Mouse (Mus musculus): ENCODE data around the gene Cep55.

Gene Cep55

DNA sequence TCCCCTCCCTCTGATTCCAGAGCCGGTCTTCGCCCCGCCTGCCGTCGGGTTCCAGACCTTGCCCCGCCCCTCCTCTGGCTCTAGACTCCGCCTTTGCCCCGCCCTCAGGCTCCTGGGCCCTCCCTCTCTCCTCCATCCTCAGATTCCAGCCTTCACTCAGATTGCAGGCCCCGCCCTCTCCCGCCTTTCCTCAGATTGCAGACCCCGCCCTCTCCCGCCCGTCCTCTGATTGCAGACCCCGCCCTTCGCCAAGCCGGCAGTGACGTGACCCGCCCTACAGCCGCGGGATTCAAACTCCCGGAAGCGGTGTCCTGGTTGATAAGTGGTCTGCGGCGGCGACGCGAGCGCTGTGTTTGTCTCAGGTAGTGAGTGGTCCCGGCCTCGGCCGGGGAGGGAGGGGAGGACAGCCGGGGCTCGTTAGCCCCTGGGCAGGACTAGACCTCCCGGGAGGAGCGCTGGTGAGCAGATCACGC is at the start of gene Cep55:
TSS of gene Cep55 (plus strand) at position 292 of the 473 bp plus-strand sequence.
- DNase-seq (ENCODE audit: low spot score in 2 of 2), result peak; percentile 89 to 90

- no peak for DNase-seq (ENCODE audit: low spot score in 2 of 2)
Measured at GRCm38 (mm10) chr19:38011379-38011778, 43.4 kb upstream of the Cep55 start.

- no peak for DNase-seq (ENCODE audit: low spot score in 2 of 2)
Measured at GRCm38 (mm10) chr19:38014443-38014842, 40.4 kb upstream of the Cep55 start.

- DNase-seq (ENCODE audit: low spot score in 2 of 2), result peak; percentile 57 to 66
Measured at GRCm38 (mm10) chr19:38015180-38015872, 39.5 kb upstream of the Cep55 start.

DNA sequence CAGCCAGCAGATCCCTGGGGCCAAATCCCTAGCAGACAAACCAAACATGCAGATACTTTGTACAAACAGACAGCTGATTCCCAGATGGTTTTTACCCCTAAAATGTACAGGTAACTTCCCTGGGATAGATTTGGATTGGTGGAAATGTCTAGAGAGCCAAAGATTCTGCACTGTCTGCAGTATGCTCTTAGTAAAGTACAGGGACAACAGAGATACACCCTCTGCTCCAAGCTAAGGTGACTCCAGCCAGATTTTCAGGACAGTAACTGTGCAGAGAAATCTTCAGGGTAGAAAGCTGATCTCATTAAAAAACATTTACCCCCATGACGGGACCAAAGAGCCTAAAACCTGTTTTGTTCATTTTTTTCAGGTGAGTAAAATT is 38.9 kb upstream of the Cep55 start:
- DNase-seq (ENCODE audit: low spot score in 2 of 2), result no peak

GRCm38 (mm10) chr19:38022710-38023109 is 32.1 kb upstream of the Cep55 start:
- DNase-seq (ENCODE audit: low spot score in 2 of 2), result no peak

- no peak for DNase-seq (ENCODE audit: low spot score in 2 of 2)
Measured at GRCm38 (mm10) chr19:38023603-38024002, 31.2 kb upstream of the Cep55 start.

- DNase-seq (ENCODE audit: low spot score in 2 of 2), result no peak
Measured at GRCm38 (mm10) chr19:38025254-38026041, 29.4 kb upstream of the Cep55 start.

- no peak for DNase-seq (ENCODE audit: low spot score in 2 of 2)
Measured at GRCm38 (mm10) chr19:38026211-38026624, 28.6 kb upstream of the Cep55 start.

- DNase-seq (ENCODE audit: low spot score in 2 of 2), result no peak
Measured at GRCm38 (mm10) chr19:38027389-38027788, 27.4 kb upstream of the Cep55 start.

DNA sequence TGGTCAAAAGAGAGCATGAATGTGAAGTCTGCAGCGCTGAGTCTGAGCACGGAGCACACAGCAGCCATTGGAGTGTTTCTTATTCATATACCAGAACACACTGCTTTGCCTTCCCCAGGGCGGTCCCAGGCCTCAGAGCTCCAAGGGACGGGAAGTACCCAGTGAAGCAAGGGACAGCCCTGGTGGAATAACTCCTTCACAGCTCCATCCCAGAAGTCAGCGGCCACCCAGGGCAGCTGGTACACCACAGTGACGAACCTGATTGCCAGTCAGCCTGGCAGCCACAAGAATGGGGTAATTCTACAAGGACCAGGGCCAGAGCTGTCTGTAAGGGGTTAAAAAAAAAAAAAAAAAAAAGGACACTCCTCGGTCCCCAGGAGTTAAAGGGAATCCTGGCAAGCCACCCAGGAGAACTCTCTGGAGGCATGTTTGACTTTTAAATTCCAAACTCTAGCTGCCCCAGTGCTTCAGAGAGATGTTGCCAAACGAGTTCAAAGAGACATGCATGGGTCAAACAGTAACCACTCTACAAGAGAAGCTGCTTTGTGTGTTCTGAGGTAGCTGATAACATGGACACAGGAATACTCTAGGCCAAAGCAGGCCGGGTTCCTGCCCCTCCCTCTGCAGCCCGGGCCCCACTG is 26.8 kb upstream of the Cep55 start:
- no peak for DNase-seq (ENCODE audit: low spot score in 2 of 2)

DNA sequence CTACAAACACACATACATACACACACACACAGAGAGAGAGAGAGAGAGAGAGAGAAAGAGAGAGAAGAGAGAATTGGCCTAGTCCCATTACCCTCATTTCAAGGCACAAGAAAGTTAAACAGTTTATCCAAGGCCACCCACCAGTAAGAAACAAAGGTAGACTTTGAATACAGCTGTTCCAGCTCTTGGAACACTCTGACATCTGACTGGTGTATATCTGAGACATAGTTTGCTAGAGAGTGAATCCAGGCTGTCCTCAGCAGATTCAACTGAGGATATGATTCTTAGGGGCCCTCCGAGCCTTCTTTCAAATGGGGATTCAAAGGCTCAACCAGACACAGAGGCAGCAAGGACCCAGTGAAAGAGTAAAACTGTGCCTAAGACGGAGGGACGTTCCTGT is 25.5 kb upstream of the Cep55 start:
- DNase-seq (ENCODE audit: low spot score in 2 of 2), result no peak

DNA sequence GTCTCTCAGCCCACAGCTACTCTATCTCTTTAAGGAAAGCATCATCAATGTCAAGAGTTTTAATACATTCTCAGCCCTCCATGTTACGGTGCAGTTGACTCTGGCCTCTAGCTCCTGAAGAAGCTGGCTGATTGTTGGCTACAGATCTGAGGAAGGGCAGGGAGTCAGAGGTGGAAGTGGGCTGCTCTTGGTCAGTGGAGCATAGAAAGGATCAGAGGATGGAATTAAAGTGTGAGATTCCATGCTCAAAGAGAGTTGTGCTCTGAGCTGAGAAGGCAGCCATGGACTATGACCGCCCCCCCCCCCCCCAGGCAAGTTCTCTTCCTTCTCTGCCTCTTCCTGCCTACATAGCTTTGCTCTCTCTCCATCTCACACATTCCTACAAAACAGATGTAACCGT is 24.9 kb upstream of the Cep55 start:
- DNase-seq (ENCODE audit: low spot score in 2 of 2), result no peak

DNA sequence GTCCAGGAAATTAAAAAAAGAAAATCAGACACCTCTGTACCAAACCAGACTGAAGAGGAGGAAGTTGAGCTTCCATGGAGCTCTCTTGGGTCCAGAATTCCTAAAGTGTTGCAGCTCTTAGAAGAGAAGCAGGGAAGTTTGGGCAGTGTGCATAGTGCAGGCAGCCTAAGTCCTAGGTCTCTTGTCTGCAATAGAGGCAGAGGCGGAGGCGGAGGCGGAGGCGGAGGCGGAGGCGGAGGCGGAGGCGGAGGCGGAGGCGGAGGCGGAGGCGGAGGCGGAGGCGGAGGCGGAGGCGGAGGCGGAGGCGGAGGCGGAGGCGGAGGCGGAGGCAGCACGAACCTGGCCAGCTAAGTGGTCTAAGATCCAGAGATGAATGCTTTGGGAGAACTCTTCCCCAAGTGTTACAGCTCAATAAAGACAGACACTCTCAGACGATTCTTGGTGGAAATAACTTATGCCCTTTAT is 24.1 kb upstream of the Cep55 start:
- no peak for DNase-seq (ENCODE audit: low spot score in 2 of 2)

DNA sequence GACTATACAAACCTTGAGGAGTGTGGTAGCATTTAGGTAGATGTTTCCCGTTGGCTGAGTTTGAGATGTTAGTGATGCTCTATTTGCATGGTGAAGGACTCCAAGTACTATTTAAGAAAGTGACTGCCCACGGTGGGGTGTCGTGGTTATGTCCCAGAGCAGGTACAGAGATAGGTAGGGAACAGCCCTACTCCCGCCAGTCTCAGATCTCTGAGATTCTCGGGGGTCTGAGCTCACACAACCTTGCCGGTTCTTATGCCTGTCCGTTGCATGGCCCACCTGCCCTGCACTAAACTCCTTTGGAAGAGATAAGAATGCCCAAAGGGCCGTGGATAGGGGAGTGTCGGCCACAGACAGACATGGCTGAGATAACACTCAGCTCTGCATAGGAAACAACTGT is 23.7 kb upstream of the Cep55 start:
- no peak for DNase-seq (ENCODE audit: low spot score in 2 of 2)

DNA sequence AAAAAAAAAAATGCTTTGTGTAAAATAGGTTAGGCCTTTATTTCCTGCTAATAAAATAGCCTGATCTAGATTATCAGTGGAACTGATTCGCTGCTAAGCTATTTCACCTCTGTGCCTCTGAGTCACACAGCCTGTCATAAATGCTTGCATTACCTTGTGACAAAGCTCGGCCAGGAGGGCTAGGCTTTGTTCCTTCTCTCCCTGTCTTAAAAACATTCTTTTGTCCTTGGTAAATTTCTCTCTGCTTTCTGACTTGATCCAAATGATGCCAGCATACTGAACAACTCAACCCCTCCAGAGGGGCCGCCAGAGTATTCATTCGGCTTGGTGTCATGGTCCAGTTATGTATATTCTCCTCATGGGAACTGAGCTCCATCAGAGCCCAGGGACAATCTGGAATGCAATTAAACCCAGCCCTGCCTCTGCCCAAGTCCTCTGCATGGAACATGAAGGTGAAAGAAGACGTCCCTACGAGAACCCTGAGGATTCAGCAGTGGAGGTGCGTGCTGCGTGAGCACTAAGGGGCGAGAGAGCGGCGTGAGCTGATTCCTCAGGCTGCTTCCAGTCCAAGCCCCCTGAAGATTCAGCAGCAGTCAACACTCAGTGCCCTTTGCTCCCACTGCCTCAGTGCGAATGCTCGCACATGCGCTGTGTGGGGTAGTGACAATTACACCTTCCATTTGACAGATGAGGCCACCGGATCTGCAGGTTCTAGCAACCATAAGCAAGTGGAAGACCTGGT is 21.6 kb upstream of the Cep55 start:
- DNase-seq (ENCODE audit: low spot score in 2 of 2), result no peak

- DNase-seq (ENCODE audit: low spot score in 2 of 2), result no peak
Measured at GRCm38 (mm10) chr19:38033735-38034057, 21.1 kb upstream of the Cep55 start.

GRCm38 (mm10) chr19:38034696-38035095 is 20.1 kb upstream of the Cep55 start:
- no peak for DNase-seq (ENCODE audit: low spot score in 2 of 2)

- no peak for DNase-seq (ENCODE audit: low spot score in 2 of 2)
Measured at GRCm38 (mm10) chr19:38035766-38036165, 19.0 kb upstream of the Cep55 start.

DNA sequence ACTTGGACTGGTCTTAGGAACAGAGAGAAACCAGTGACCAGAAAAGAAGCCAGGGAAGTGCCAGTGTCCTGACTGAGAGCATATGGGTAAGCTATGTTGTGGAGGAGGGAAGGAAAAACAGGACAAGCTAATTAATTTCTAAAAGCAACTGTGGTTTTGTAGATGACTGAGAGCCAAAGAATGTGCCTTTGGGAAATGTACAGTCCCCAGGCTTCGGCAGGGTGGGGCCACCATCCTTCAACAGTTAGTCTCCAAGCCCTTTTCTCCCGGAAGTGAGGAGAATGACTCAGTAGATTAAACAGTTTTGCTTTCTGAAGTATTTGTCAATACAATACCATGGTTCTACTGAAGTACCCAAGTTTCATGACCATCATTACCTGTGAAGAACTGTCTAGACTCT is 16.5 kb upstream of the Cep55 start:
- no peak for DNase-seq (ENCODE audit: low spot score in 2 of 2)

DNA sequence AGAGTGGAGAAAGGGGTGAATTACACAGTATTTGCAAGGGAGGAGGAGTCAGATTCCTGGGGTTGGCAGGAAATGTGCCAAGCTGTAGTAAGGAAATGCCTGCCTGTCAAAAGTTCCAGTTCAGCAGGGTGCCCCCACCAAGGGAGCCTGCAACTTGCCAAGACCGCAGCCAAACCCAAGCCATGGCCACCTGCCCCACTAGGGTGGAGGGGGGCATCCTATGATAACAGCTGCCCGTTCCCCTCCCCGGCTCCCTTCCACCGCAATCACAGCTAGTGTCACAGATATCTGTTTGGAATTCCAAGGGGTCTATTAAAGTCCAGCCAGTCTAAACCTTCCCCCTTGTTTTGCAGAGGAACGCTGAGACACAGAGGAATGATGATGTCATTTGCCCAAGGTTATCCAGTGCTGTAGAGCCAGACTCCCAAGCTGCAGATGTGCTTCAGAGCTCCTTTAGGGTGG is 12.5 kb upstream of the Cep55 start:
- no peak for DNase-seq (ENCODE audit: low spot score in 2 of 2)

Data from frontal cortex, postnatal 36 days (tissue).